Mouse (Mus musculus) forebrain, embryonic 11.5 days (tissue): ENCODE results near the gene Apeh. TPM values are rescaled to one million over a fixed set of nuclear protein-coding genes. Genes with fewer than 3 reads are reported as not detected.

ENCODE experiments used
- ATAC-seq: fragments of 200-750 bp; cut with Nextera tagmentation; replicated peaks from 2 replicates; pipeline ENCODE4 v1.8.0; 2017; ENCODE audit warnings: moderate TSS enrichment; ENCODE audit not compliant: low FRiP score
- DNase-seq: peaks from one replicate; pipeline ENCODE4 v3.0.0-alpha.2; 2017; ENCODE audit warnings: low spot score
- H3K27ac ChIP-seq: fragments of 300-500 bp; sonication (generic); 2 replicates; pipeline ENCODE4 v1.5.1; 2014; ENCODE audit warnings: low read depth, low read length
- H3K27me3 ChIP-seq: fragments of 300-500 bp; sonication (generic); 2 replicates; pipeline ENCODE4 v1.6.1; 2014; ENCODE audit warnings: mild to moderate bottlenecking, low read length, mixed read lengths; ENCODE audit not compliant: control insufficient read depth, insufficient read depth
- H3K36me3 ChIP-seq: fragments of 300-500 bp; sonication (generic); 2 replicates; pipeline ENCODE4 v1.6.1; 2014; ENCODE audit warnings: mild to moderate bottlenecking, low read length, moderate library complexity, mixed read lengths; ENCODE audit not compliant: control insufficient read depth, insufficient read depth
- H3K4me1 ChIP-seq: fragments of 300-500 bp; sonication (generic); replicated peaks from 2 replicates; pipeline ENCODE4 v1.6.1; 2014; ENCODE audit warnings: low read length, mixed read lengths; ENCODE audit not compliant: control insufficient read depth, insufficient read depth
- H3K4me2 ChIP-seq: fragments of 300-500 bp; sonication (generic); 2 replicates; pipeline ENCODE4 v1.6.1; 2014; ENCODE audit warnings: low read depth, mild to moderate bottlenecking, low read length, moderate library complexity, mixed read lengths; ENCODE audit not compliant: severe bottlenecking
- H3K4me3 ChIP-seq: fragments of 300-500 bp; sonication (generic); 2 replicates; pipeline ENCODE4 v1.5.1; 2014; ENCODE audit warnings: low read depth, low read length
- H3K9ac ChIP-seq: fragments of 300-500 bp; sonication (generic); 2 replicates; pipeline ENCODE4 v1.6.1; 2014; ENCODE audit warnings: low read length
- H3K9me3 ChIP-seq: fragments of 300-500 bp; sonication (generic); 2 replicates; pipeline ENCODE4 v1.6.1; 2016; ENCODE audit warnings: low read length, mixed read lengths; ENCODE audit not compliant: control insufficient read depth
- WGBS: fragments of 180-500 bp; shearing (Covaris S2); extraction: QIAGEN DNeasy Blood & Tissue Kit; methylation state at CpG from one replicate; pipeline ENCODE4 v1.1.7; 2014; 5-methylcytosine and 5-hydroxymethylcytosine counted together
- polyA plus RNA-seq: library from polyadenylated mRNA; unstranded; fragments of >200 nt; fragmentation: Nextera tagmentation; extraction: Ambion mirVana; gene quantifications from 2 replicates; pipeline ENCODE4 v1.2.1, GENCODE M21; 2014

The Apeh gene
- polyA plus RNA-seq, 1 experiment from 2014 or later: 53.3 TPM

- DNase-seq: no peak
- no peak overlapping the region for H3K27ac ChIP-seq
- no peak for ATAC-seq
- no peaks in the 10 kb centered on the region; the same call in 1 of the 2 replicates for H3K36me3 ChIP-seq
- no peaks in the 10 kb centered on the region for H3K9me3 ChIP-seq
- no peaks in the 10 kb centered on the region for H3K27me3 ChIP-seq
- peak overlapping the region; percentile 43; the same call in 1 of the 2 replicates for H3K4me2 ChIP-seq
- peak overlapping the region; percentile 32 for H3K9ac ChIP-seq
- no peak overlapping the region for H3K4me3 ChIP-seq
- 71% methylated on average over 17 of the region's 17 CpGs for WGBS
- H3K4me1 ChIP-seq: peaks cover 5% of the 10 kb centered on the region; the same call in 1 of the 2 replicates
Observed at GRCm38 (mm10) chr9:108111593-108112121, 17.3 kb upstream of the Apeh start.

- Histone ChIP-seq H3K9me3 (no peaks in the 10 kb centered on the region), H3K4me1 (peaks cover 5% of the 10 kb centered on the region; the same call in 1 of the 2 replicates), H3K9ac (peak overlapping the region; percentile 32), H3K4me2 (peak overlapping the region; percentile 43), H3K27ac (no peak overlapping the region), H3K4me3 (0 out of 2 replicates have a peak overlapping the region, but pooled peaks have one; percentile 3), H3K27me3 (no peaks in the 10 kb centered on the region), H3K36me3 (no peaks in the 10 kb centered on the region; the same call in 1 of the 2 replicates)
- ATAC-seq (no peak), DNase-seq (no peak)
- WGBS: 17% methylated on average over 22 of the region's 22 CpGs
Observed at GRCm38 (mm10) chr9:108111101-108111592, 16.7 kb upstream of the Apeh start.

- 90% methylated on average over 16 of the region's 16 CpGs for WGBS
- Histone ChIP-seq H3K4me1 (peaks cover 8% of the 10 kb centered on the region), H3K9ac (no peak overlapping the region), H3K36me3 (no peaks in the 10 kb centered on the region; the same call in 1 of the 2 replicates), H3K9me3 (no peaks in the 10 kb centered on the region), H3K27me3 (no peaks in the 10 kb centered on the region), H3K27ac (no peak overlapping the region), H3K4me3 (no peak overlapping the region), H3K4me2 (no peak overlapping the region)
- DNase-seq: no peak
- no peak for ATAC-seq
Observed at GRCm38 (mm10) chr9:108110160-108110559, 15.8 kb upstream of the Apeh start.

- Histone ChIP-seq H3K4me1 (peaks cover 16% of the 10 kb centered on the region), H3K27ac (no peak overlapping the region), H3K9me3 (no peaks in the 10 kb centered on the region), H3K4me3 (no peak overlapping the region), H3K4me2 (no peak overlapping the region), H3K9ac (no peak overlapping the region), H3K27me3 (no peaks in the 10 kb centered on the region), H3K36me3 (no peaks in the 10 kb centered on the region)
- ATAC-seq (no peak), DNase-seq (no peak)
- WGBS: 95% methylated on average over 16 of the region's 16 CpGs
Observed at GRCm38 (mm10) chr9:108107867-108108266, 13.5 kb upstream of the Apeh start.

- Histone ChIP-seq H3K9ac (no peak overlapping the region), H3K4me3 (no peak overlapping the region), H3K27ac (no peak overlapping the region), H3K4me2 (no peak overlapping the region), H3K9me3 (no peaks in the 10 kb centered on the region), H3K4me1 (peaks cover 16% of the 10 kb centered on the region), H3K27me3 (no peaks in the 10 kb centered on the region), H3K36me3 (no peaks in the 10 kb centered on the region)
- no peak for ATAC-seq
- 94% methylated on average over 23 of the region's 23 CpGs for WGBS
- no peak for DNase-seq
Observed at GRCm38 (mm10) chr9:108106090-108106489, 11.7 kb upstream of the Apeh start.

GRCm38 (mm10) chr9:108105549-108105863 lies 11.1 kb upstream of the Apeh start:
- no peak for ATAC-seq
- WGBS: 77% methylated on average over 12 of the region's 12 CpGs
- Histone ChIP-seq H3K9me3 (no peaks in the 10 kb centered on the region), H3K36me3 (no peaks in the 10 kb centered on the region), H3K27me3 (no peaks in the 10 kb centered on the region), H3K4me1 (peaks cover 11% of the 10 kb centered on the region), H3K9ac (no peak overlapping the region), H3K4me2 (no peak overlapping the region), H3K27ac (no peak overlapping the region), H3K4me3 (no peak overlapping the region)
- DNase-seq: no peak

- Histone ChIP-seq H3K4me2 (peak overlapping the region; percentile 11; the same call in 1 of the 2 replicates), H3K9me3 (no peaks in the 10 kb centered on the region), H3K27me3 (no peaks in the 10 kb centered on the region), H3K9ac (peak overlapping the region; percentile 39), H3K4me1 (peaks cover 11% of the 10 kb centered on the region), H3K4me3 (no peak overlapping the region), H3K36me3 (no peaks in the 10 kb centered on the region), H3K27ac (no peak overlapping the region)
- 36% methylated on average over 30 of the region's 31 CpGs for WGBS
- DNase-seq: no peak
- ATAC-seq: 0 out of 2 replicates have a peak, but pooled peaks have one; percentile 44
Observed at GRCm38 (mm10) chr9:108104766-108105548, 10.6 kb upstream of the Apeh start.

GRCm38 (mm10) chr9:108099619-108100018 lies 5.2 kb upstream of the Apeh start:
- Histone ChIP-seq H3K4me1 (peaks cover 9% of the 10 kb centered on the region; the same call in 1 of the 2 replicates), H3K27ac (no peak overlapping the region), H3K9me3 (no peaks in the 10 kb centered on the region), H3K27me3 (no peaks in the 10 kb centered on the region), H3K9ac (no peak overlapping the region), H3K4me3 (no peak overlapping the region), H3K36me3 (no peaks in the 10 kb centered on the region), H3K4me2 (no peak overlapping the region)
- no peak for DNase-seq
- ATAC-seq: no peak
- 84% methylated on average over 8 of the region's 8 CpGs for WGBS
